Mouse (Mus musculus): ENCODE data around the gene Slc27a2.
A peak's percentile ranks its signal among the peaks of the same experiment; 100 is the strongest.

Gene Slc27a2

GRCm38 (mm10) chr2:126553291-126553639 lies 1.1 kb downstream of the Slc27a2 start:
- no peak for DNase-seq (ENCODE audit: low spot score)

DNA sequence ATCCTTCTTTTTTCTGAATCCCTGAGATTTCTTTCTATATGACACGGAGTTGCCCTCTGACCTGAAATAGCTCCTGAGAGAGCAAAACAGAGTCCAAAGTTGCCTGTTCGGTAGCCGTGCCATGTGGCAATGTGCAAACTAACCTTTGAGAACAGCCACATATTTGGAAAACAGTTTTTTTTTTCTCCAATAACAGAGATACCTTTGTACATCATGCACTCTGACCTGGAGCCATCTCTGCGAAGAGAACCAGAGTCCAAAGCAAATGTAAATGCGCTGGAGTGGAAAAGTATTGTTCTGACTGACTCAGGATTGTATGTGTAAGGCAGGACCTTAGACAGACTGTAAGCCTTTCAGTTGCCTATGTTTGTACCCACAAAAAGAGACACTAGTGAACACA lies 3.3 kb downstream of the Slc27a2 start:
- peak; percentile 40 for DNase-seq (ENCODE audit: low spot score)

- DNase-seq (ENCODE audit: low spot score): no peak
These were observed 7.9 kb downstream of the Slc27a2 start for GRCm38 (mm10) chr2:126560094-126560493.

- peak; percentile 54 for DNase-seq (ENCODE audit: low spot score)
These were observed 11.4 kb downstream of the Slc27a2 start for GRCm38 (mm10) chr2:126563411-126564105.

- no peak for DNase-seq (ENCODE audit: low spot score)
These were observed 20.0 kb downstream of the Slc27a2 start for GRCm38 (mm10) chr2:126572163-126572562.

DNA sequence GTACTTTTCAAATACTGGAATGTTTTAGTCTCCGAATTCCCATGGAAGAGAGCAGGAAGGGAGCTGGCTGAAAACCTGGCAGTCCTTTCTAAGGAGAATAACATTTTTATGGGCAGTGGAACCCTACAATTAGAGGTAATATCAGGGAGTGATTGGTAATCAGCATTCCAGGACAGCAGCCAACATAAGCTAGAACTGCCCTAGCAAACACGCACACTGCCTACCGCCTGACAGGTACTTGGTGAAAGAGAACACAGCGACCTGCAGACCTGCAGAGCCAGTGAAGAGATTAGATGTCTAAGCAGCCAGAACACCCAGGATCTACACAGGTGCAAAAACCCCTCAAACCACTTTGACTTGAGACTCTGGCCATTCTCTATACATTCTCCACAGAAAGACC lies 20.5 kb downstream of the Slc27a2 start:
- no peak for DNase-seq (ENCODE audit: low spot score)

DNA sequence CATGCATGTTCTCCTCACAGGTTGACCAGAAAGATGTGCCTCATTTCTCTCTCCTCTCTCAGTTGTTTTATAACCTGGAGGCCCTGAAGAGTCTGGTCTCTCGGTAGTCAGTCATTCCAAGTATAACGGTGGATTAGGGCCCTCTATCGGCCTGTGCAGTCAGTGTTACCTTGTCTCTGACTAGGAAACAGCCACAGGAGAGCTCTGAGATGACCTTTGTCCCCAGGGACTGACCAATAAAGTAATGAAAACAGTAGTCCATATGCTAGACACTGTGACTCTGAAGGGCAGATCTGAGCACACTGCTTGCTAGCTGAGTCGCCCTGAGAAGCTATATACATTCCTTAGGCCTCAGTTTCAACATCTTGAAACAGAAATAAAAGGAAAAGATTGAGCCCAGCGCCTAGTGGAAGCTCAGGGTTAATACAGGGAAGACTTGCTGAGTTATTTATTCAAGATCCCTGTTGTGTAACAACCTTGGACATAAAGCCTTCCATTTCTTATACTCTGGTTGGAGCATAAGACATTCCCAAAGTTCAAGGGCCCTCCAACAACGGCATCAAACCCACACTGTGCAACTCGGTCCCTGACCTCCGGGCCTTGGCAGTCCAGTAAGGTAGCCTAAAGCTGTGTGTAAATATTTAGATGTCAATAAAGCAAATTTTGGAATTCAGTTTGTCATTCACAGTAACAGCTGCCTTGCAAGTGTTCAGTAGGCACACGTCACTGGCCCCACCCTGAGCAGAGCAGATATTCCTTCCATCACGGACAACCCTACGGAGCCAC lies 23.4 kb downstream of the Slc27a2 start:
- no peak for DNase-seq (ENCODE audit: low spot score)

DNA sequence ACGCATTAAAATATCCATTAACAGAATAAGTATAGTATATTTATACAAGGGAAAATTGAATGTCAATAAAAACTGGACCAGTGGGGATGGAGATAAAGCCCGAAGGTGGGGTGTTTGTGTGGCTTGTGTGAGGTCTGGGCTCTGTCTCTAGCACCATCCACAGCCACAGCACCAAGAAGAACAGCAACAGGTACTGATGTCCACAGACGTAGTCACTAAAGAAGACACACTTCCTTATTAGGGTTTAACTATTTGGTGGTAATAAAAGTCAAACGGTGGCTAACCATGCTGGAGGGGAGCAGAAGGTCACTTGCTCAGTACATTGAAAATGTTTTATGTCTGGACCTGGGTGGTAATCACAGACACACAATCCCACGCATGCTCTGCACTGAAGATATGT lies 25.2 kb downstream of the Slc27a2 start:
- no peak for DNase-seq (ENCODE audit: low spot score)

DNA sequence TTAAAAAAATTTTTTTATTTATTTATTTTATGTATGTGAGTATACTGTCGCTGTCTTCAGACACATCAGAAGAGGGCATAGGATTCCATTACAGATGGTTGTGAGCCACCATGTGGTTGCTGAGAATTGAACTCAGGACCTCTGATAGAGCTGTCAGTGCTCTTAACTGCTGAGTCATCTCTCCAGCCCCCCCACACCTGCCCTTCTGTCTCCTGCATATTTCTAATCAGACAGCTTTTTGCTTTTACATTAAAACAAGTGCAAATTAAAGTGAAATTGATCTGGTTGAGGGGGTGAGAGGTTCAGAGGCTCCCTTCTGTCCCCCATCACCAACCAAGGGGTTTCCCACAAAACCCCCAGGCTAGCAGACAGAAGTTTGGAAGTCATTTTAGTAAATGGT lies 27.1 kb downstream of the Slc27a2 start:
- DNase-seq (ENCODE audit: low spot score): no peak

- no peak for DNase-seq (ENCODE audit: low spot score)
These were observed 31.8 kb downstream of the Slc27a2 start for GRCm38 (mm10) chr2:126583960-126584359.

DNA sequence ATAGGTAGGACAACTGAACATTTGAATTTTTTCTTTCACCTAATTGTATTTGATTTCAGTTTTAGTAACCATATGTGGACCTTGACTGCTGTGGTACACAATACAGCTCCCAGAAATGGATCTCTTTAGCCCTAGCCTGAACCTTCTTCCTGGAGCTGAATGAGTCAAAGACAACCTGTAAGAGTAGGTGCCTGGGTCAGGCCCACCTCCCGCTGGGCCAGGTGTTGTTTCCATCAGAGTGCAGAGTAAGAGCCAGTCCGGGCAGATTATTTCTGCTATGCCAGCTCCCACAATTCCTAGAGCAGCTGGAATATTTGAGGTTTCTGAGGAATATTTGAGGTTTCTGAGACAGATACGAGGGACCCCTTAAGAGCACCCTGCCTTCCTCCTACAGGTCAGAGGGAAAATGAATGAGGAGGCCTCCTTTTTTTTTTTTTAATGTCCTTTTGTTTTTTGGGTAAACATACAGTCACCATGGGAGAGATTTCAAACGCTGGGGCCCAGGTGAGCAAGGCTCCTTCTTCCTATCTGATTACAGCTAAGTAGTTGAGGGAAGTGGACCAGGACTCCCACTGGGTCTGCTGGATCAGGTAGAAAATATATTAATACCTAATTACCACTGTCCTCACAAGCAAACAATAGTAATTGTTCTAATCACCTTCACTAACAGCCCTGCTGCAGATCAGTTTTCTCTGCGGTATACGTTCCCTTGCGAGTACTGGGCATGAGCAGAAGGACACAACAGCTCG lies 32.6 kb downstream of the Slc27a2 start:
- no peak for DNase-seq (ENCODE audit: low spot score)

GRCm38 (mm10) chr2:126587468-126587867 lies 35.3 kb downstream of the Slc27a2 start:
- no peak for DNase-seq (ENCODE audit: low spot score)

DNA sequence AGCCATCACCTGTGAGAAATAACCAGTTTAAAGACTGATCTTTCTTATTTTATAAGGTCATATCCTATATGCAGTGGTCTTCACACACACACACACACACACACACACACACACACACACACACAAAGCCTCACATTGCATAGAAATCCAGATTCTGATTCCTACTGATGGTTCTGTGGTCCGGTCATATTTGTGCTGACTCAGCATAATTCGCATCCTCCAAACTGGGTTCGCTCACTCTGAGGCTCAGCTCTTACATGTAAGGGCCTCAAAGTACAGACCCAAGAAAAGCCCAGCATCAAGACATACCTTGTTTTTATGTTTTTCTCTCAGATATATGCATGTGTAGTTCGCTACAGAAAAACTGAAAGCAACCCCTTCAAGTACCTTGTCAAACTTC lies 39.1 kb downstream of the Slc27a2 start:
- DNase-seq (ENCODE audit: low spot score): no peak

DNA sequence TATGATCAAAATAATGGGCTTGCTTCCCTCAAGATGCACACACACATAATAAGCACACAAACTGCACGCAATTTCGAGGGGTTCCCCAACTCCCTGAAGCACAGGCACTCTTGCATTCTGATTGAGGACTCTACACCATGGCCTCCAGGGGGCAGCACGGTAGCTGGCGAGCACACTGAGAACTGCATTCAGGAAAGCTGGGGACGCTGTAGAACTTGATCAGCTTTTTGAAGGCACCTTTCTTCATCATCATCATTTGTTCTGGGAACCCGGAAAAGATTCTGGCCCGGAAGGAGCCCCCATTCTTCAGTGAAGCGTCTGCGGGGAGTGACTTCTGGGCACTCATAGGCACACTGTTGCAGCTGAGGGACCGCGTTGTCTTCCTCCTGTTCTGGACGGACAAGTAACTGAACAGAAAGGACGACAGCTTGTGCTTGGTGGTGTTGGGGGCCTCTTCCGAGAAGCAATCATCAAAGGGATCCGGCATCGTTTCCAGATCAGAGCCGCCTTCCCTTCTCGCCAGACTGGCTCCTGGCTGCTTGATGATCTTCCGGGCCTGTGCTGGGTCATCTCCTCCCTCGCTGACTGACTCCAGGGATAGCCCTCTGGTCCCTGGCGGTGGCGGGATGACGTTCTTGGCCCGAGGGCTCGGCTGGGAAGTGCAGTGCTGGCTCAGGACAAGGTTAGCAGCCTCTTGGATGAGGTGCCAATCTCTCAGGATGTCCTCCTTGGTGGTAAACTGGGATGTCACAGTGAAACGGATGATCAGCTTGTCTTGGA lies 41.8 kb downstream of the Slc27a2 start:
- DNase-seq (ENCODE audit: low spot score): peak; percentile 56

DNA sequence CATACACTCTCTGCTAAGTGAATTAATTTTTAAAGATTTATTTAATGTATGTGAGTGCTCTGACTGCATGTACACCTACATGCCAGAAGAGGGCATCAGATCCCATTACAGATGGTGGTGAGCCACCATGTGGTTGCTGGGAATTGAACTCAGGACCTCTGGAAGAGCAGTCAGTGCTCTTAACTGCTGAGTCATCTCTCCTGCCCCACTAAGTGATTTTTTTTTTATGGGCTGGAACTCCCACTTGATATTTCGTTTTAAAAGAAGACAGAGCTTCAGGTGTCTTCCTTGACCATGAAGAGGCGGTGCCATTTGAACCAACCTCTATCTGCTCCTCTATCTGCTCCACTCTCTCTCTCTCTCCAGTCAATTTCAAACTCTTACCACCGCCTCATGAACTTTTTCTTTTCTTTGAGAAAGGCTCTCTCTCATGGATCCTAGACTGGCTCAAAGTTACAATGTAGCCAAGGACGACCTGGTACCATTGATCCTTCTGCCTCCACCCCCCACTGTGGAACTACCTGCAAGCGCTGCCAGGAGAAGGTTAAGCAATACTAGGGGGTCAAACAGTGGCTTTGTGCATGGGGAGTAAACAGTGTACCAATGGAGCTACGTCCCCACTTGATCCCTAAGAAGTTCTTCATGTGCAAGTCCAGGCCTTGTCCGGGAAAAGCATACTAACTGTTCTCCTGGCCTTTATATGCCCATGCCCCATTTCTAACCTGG lies 44.3 kb downstream of the Slc27a2 start:
- DNase-seq (ENCODE audit: low spot score): no peak

GRCm38 (mm10) chr2:126597279-126598241 lies 45.4 kb downstream of the Slc27a2 start:
- DNase-seq (ENCODE audit: low spot score): peak; percentile 21

GRCm38 (mm10) chr2:126598359-126598758 lies 46.2 kb downstream of the Slc27a2 start:
- no peak for DNase-seq (ENCODE audit: low spot score)

- DNase-seq (ENCODE audit: low spot score): peak; percentile 26
These were observed 46.8 kb downstream of the Slc27a2 start for GRCm38 (mm10) chr2:126599005-126599404.

DNA sequence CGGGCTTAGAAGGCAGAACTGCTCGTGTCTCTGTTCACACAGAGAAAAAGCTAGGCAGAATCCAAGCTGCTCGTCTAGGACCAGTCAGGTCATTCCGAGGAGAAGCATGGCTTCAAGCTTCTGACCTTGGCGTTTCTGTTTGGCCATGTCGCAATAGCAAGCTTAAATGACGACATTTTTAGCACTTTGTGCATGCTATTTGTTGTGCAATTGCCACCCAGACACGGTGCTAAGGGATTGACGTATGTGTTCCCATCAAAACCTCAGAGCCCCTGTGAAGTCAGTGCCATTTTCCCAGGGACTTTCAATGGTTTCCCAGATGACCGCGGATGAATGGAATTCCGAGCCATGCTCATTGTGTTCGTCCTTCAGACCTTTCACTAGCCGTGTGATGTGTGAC lies 48.3 kb downstream of the Slc27a2 start:
- DNase-seq (ENCODE audit: low spot score): peak; percentile 37

DNA sequence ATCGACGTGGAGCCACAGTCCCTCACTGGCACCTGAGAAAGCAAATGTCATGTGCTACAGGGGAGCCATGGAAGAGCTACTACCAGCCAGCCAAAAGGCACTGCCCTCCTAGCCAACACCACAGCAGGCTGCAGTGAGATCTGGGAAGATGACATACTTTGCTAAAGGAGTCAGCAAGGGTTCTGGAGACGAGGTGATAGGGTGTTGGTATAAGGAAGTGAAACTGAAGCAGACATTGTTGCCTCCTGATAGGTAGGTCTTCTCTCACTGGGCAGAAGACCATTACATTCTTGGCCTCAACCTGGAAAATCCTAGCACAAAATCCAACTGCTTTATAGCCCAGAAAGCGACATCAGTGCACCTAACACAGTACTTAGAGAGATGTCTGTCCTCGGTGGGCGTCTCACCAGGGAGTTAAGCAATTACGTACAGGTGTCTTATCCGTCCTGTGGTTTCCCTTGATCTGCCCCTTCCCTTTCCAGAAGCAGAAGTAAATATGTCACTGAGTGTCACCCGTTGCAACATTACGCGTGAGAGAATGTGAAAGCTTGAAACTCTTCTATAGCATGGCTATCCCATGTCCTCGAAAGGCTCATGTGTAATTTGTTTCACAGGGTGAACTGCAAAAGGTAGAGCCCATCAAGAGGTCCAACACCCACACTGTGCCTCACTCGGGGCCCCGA lies 49.9 kb downstream of the Slc27a2 start:
- no peak for DNase-seq (ENCODE audit: low spot score)
